Mouse (Mus musculus) kidney, adult 11 months (tissue): ENCODE measurements around the gene Lrrc26.
A peak's percentile ranks its signal among the peaks of the same experiment; 100 is the strongest.

ENCODE experiments used
- DNase-seq: peaks from one replicate; pipeline ENCODE4 v3.0.0; 2022

Gene Lrrc26

DNA sequence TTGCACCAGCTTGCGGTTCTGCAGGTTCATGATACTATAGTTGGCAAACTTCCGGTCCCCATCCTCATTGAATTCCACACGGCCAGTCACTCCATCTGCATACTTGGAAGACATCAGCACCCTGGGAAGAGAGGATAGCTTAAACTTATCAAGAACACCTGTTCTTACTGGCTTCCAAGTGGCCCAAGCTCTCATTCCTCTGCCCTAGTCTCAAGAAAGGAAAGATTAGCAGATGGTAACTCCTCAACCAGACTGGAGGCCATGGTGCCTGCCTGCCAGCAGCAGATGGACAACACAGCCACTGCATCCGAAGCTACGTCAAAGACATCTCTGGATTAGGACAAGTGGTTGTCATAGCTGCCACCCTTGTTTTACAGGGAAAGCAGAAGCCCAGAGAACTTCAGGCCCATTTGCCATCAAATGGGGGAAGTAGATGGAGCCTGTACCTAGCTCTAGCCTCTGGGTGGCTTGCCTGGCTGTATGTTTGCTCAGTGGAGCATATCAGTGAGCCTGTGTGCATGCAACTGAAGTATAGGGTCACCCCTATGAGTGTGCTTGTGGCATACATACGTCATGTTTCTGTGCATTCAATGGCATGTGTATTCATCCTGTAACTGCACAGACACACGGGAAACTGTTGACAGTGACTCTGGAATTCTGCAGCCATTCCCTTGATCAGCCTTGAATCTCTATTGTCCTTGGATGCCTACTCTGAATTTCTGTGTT lies 14.4 kb downstream of the Lrrc26 start:
- no peak for DNase-seq

- no peak for DNase-seq
Observed at GRCm38 (mm10) chr2:25304657-25305541, 15.2 kb downstream of the Lrrc26 start.

GRCm38 (mm10) chr2:25305587-25306359 lies 16.1 kb downstream of the Lrrc26 start:
- no peak for DNase-seq

- DNase-seq = no peak
Observed at GRCm38 (mm10) chr2:25310180-25310579, 20.5 kb downstream of the Lrrc26 start.

GRCm38 (mm10) chr2:25310969-25311368 lies 21.3 kb downstream of the Lrrc26 start:
- no peak for DNase-seq

DNA sequence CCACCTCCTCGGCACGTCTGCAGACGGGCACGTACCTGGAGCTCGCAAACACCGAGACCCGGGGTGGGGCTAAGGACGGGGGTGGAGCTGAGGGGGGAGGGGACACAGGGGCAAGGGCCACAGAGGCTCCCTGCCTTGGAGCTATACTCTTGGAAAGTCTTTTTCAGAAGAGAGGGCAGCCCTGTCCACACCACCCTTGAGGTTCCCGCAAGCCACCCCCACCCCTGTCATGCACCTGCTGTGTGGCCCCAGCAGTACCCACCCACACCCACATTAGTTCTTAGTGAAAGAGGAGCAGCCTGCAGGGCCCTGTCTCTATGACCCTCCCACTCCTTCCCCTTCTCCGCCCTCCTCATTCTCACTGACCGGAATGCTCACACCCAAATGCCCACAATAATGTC lies 21.8 kb downstream of the Lrrc26 start:
- no peak for DNase-seq

- no peak for DNase-seq
Observed at GRCm38 (mm10) chr2:25318119-25318966, 28.6 kb downstream of the Lrrc26 start.

DNA sequence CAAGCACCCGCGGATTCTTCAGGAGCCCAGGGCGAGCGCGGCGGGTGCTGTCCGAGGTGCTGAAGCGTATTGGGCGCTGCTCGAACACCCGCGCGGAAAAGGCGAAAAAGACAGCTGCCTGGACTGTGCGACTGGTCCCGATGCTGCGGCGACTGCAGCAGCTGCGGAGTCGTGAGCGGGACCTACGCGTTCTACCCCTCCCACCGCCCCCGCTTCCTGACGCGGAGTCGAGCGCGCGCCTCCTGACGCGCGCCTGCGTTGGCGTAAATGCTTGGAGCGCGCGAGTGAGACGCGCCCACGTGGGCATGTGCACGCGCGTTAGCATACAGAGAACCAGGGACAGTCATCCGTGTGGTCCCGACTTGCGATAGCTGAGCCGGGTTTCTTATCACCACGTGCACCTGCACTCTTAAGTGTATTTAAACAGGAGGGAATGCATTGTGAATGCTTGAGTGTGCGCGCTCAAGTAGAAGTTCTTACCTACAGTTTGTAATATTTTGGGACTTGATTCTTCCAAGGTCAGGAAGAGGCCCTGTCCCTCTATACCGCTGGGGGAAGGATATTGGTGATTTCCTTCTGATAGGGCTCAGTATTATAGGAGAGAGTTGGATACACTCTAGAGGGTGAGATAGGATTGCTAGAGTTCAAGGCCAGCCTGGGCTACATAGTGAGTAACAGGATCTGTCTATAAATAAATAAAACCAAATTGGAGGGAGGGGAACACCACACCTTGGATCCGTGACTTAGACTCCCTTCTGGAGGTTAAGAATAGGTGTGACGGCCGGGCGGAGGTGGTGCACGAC lies 29.5 kb downstream of the Lrrc26 start, which contains the start of gene Grin1:
Grin1 (minus strand) TSS at position 217 of the 803 bp plus-strand sequence.
- no peak for DNase-seq

DNA sequence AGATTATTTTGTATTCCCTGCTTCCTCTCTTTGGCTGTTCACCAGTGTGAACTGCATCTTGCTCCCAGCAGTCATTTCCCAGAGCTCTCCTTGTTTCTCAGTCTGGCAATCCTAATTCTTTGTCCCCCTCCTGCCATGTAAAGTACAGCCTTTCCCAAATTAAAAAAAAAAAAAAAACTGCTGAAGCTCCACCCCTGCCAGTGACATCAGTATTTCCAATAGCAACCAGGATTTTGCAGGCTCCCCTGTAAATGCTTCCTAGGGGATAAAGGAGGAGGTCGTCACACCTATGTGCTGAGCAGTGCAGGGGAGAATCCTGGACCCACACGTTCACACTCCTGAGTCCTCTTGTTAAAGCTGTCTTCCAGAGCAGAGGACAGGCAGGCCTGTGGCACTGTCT lies 30.4 kb downstream of the Lrrc26 start:
- DNase-seq = no peak

DNA sequence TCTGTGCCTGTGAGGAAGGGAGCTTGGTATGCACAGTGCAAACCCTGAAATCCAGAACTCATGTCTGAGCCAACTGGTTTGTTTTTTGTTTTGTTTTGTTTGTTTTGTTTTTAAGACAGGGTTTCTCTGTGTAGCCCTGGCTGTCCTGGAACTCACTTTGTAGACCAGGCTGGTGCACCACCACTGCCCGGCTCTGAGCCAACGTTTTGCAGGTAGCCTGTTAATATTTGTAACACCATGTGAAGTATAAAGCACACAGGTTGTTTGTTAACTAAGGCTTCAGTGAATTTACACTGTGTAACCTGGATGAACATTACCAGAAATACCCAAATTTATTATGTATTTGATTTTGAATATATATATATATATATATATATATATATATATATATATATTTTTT lies 36.3 kb downstream of the Lrrc26 start:
- no peak for DNase-seq

DNA sequence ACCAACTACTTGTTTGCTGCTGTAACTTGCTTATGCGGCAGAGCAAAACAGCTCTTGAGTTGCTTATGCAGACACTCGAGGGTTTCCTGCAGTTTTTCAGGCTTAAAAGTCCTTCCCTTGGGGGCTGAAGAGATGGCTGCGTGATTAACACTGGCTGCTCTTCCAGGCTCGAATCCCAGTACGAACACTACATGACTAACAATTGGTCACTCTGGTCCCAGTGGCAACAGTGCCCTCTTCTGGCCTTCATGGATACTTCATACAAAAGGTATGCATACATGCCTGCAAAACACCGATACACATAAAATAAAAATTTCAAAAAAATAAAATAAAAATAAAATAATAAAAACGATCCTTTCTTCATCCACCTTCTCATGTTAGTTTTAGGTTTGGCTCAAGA lies 38.7 kb downstream of the Lrrc26 start:
- DNase-seq = no peak

DNA sequence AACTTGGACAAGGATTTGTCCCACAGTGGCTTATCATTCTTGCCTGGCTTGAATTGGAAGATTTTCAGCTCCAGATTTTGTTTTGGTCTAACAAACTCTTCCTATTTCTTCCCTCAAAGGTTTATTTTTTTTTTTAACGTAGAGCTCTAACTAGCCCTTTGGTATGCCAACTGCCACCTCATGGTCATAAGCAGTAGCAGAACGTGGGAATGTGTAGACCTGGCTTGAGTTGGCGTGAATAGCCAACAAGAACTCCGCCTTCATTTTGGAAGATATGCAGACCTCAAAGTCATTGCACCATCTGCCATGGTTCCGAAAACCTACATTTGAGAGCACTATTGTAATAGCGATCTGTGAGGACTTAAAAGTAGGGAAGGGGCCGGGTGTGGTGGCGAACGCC lies 41.8 kb downstream of the Lrrc26 start:
- DNase-seq = no peak

- peak; percentile 99 for DNase-seq
Observed at GRCm38 (mm10) chr2:25332286-25333160, 42.8 kb downstream of the Lrrc26 start, which contains the start of gene Man1b1. TSS of gene Man1b1 (plus strand) at chr2:25332338.

- no peak for DNase-seq
Observed at GRCm38 (mm10) chr2:25333569-25333968, 43.9 kb downstream of the Lrrc26 start.

GRCm38 (mm10) chr2:25338303-25338702 lies 48.6 kb downstream of the Lrrc26 start:
- no peak for DNase-seq
